Mouse (Mus musculus): ENCODE results near the gene Ccdc171. TPM values are rescaled to one million over a fixed set of nuclear protein-coding genes. Genes with fewer than 3 reads are reported as not detected.
"Not testable (repeated sequence)": the region's sequence is repeated elsewhere in the genome, so short reads cannot be mapped to it uniquely, and the experiment has no call there.

Ccdc171 gene
- polyA plus RNA-seq, 1 experiment from 2014 or later: 3.5 TPM

DNA sequence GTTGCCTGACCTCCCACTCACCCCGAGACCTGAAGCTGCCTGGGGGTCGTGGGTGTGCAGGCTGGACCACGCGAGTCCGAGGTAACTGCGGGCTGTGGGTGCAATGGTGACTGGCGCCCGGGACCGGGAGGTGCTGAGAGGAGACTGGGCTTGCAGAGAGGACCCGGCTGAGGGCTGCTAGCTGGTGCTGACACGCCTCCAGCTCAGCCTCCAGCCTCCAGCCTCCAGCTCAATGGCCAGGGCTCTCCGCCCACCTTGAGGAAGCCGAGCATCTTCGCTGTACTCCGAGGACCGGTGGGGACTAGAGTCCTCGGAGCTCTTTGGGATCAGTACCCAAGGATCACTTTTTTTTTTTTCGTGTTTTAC lies 328 bp downstream of the Ccdc171 start:
- peak overlapping the region; percentile 78 for H3K4me3 ChIP-seq (ENCODE audit: low read depth, low read length)
- no peaks in the 10 kb centered on the region for H3K27me3 ChIP-seq (ENCODE audit: insufficient read depth, low read length)
- ATAC-seq (ENCODE audit: insufficient read depth) (peak; percentile 83), DNase-seq (peak; percentile 60)
- H3K36me3 ChIP-seq (ENCODE audit: insufficient read depth): no peaks in the 10 kb centered on the region
- TF ChIP-seq CTCF (IDR thresholded peaks at IDR 0.05; ENCODE audit: low read depth): no peak
- H3K27ac ChIP-seq (ENCODE audit: low read depth): peak overlapping the region; percentile 83
- H3K9ac ChIP-seq: peak overlapping the region; percentile 77
- WGBS: under 1% methylated on average over 18 of the region's 18 CpGs
- H3K9me3 ChIP-seq (ENCODE audit: low read depth, low read length): no peaks in the 10 kb centered on the region
- peak overlapping the region; percentile 94 for H3K4me2 ChIP-seq
- H3K4me1 ChIP-seq (ENCODE audit: insufficient read depth): no peaks in the 10 kb centered on the region

DNA sequence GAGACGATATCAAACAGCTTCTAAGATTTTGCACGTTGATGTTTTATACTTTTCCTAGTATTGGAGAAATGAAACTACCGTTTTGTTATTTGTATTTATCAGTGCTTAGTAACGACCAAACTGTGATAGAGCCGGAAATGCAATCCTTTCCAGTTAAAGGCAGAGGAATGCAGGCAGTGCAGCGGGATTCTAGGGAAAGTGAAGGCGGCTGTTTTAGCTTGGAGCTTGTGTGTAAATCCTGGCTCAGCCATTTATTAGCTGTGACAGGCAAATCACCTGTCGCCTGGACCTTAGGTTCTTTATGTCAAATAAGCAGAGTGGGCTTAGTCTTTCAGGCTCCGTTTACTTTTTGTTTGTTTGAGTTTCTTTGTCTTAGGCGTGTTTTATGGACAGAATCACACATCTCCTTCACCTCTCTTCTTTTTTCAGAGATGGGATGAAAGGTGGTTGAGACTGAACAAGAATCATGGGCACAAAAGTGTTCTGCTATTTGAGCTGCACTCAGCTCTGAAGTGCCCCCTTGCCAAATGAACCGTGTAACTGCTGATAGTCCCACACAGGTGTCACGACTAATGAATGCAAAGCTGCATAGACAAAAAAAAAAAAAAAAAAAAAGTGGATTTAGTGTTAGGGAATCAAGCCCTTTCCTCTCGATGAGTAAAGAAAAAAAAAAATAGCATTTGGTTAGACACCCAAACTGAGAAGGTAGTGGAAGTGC lies 1.1 kb downstream of the Ccdc171 start:
- Histone ChIP-seq H3K27ac (ENCODE audit: low read depth) (no peak overlapping the region; the same call in 1 of the 2 replicates), H3K27me3 (ENCODE audit: insufficient read depth, low read length) (no peaks in the 10 kb centered on the region), H3K36me3 (ENCODE audit: insufficient read depth) (no peaks in the 10 kb centered on the region), H3K4me1 (ENCODE audit: insufficient read depth) (no peaks in the 10 kb centered on the region), H3K9ac (peak overlapping the region; percentile 77; the same call in 1 of the 2 replicates), H3K9me3 (ENCODE audit: low read depth, low read length) (no peaks in the 10 kb centered on the region), H3K4me3 (ENCODE audit: low read depth, low read length) (peak overlapping the region; percentile 78), H3K4me2 (peak overlapping the region; percentile 94)
- peak; percentile 64 for DNase-seq
- WGBS: 5% methylated on average over 13 of the region's 13 CpGs
- no peak for TF ChIP-seq CTCF (IDR thresholded peaks at IDR 0.05; ENCODE audit: low read depth)
- ATAC-seq (ENCODE audit: insufficient read depth): no peak

- ATAC-seq (ENCODE audit: insufficient read depth) (no peak), DNase-seq (no peak)
- 38% methylated on average over 6 of the region's 6 CpGs for WGBS
- Histone ChIP-seq H3K36me3 (ENCODE audit: insufficient read depth) (no peaks in the 10 kb centered on the region), H3K4me3 (ENCODE audit: low read depth, low read length) (no peak overlapping the region), H3K9me3 (ENCODE audit: low read depth, low read length) (no peaks in the 10 kb centered on the region), H3K27me3 (ENCODE audit: insufficient read depth, low read length) (no peaks in the 10 kb centered on the region), H3K27ac (ENCODE audit: low read depth) (no peak overlapping the region), H3K4me2 (peak overlapping the region; percentile 94; the same call in 1 of the 2 replicates), H3K9ac (no peak overlapping the region), H3K4me1 (ENCODE audit: insufficient read depth) (no peaks in the 10 kb centered on the region)
- TF ChIP-seq CTCF (IDR thresholded peaks at IDR 0.05; ENCODE audit: low read depth): no peak
Observed at GRCm38 (mm10) chr4:83526988-83527334, 1.6 kb downstream of the Ccdc171 start.

DNA sequence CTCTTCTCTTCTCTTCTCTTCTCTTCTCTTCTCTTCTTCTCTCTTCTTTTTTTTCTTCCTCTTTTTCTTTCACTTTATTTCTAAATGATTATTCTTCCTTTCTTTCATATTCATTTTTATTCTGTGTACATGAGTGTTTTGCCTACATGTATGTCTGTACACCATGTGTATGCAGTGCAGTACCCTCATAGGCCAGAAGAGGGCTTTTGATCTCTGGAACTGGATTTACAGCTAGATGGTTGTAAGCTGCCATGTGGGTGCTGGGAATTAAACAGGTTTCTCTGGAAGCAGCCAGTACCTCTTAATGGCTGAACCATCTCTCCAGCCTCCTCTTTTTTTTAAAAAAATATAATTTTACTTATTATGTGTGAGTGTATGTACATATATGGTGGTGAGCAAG lies 2.6 kb downstream of the Ccdc171 start:
- DNase-seq (peak; percentile 52), ATAC-seq (ENCODE audit: insufficient read depth) (no peak)
- Histone ChIP-seq H3K36me3 (ENCODE audit: insufficient read depth) (no peaks in the 10 kb centered on the region), H3K4me2 (no peak overlapping the region), H3K27me3 (ENCODE audit: insufficient read depth, low read length) (no peaks in the 10 kb centered on the region), H3K9ac (no peak overlapping the region), H3K4me3 (ENCODE audit: low read depth, low read length) (no peak overlapping the region), H3K4me1 (ENCODE audit: insufficient read depth) (no peaks in the 10 kb centered on the region), H3K27ac (ENCODE audit: low read depth) (no peak overlapping the region), H3K9me3 (ENCODE audit: low read depth, low read length) (no peaks in the 10 kb centered on the region)
- peak; percentile 59 for TF ChIP-seq CTCF (IDR thresholded peaks at IDR 0.05; ENCODE audit: low read depth)

DNA sequence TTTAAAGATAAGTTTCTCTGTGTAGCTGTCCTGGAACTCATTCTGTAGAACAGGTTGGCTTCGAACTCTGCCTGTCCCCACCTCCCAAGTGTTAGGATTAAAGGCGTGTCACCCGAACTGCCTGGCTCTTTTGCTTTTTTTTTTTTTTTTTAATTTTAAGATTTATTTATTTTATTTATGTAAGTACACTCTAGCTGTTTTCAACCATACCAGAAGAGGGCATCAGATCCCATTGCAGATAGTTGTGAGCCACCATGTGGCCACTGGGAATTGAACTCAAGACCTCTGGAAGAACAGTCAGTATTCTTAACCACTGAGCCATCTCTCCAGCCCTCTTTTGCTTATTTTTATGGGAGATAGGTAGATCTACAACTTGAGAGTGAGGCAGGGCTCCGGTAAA lies 4.7 kb downstream of the Ccdc171 start:
- H3K36me3 ChIP-seq (ENCODE audit: insufficient read depth); H3K9me3 ChIP-seq (ENCODE audit: low read depth, low read length); H3K4me1 ChIP-seq (ENCODE audit: insufficient read depth); ATAC-seq (ENCODE audit: insufficient read depth); H3K4me2 ChIP-seq; H3K9ac ChIP-seq; H3K27me3 ChIP-seq (ENCODE audit: insufficient read depth, low read length); H3K27ac ChIP-seq (ENCODE audit: low read depth); H3K4me3 ChIP-seq (ENCODE audit: low read depth, low read length); DNase-seq: not testable (repeated sequence)
- 92% methylated on average over 4 of the region's 4 CpGs for WGBS

GRCm38 (mm10) chr4:83533168-83533911 lies 8.0 kb downstream of the Ccdc171 start:
- Histone ChIP-seq H3K27me3 (ENCODE audit: insufficient read depth, low read length) (no peaks in the 10 kb centered on the region), H3K36me3 (ENCODE audit: insufficient read depth) (no peaks in the 10 kb centered on the region), H3K4me1 (ENCODE audit: insufficient read depth) (no peaks in the 10 kb centered on the region), H3K9ac (no peak overlapping the region), H3K9me3 (ENCODE audit: low read depth, low read length) (no peaks in the 10 kb centered on the region), H3K27ac (ENCODE audit: low read depth) (no peak overlapping the region), H3K4me2 (no peak overlapping the region), H3K4me3 (ENCODE audit: low read depth, low read length) (no peak overlapping the region)
- TF ChIP-seq CTCF (IDR thresholded peaks at IDR 0.05; ENCODE audit: low read depth): no peak
- DNase-seq: no peak
- 79% methylated on average over 9 of the region's 9 CpGs for WGBS
- no peak for ATAC-seq (ENCODE audit: insufficient read depth)

DNA sequence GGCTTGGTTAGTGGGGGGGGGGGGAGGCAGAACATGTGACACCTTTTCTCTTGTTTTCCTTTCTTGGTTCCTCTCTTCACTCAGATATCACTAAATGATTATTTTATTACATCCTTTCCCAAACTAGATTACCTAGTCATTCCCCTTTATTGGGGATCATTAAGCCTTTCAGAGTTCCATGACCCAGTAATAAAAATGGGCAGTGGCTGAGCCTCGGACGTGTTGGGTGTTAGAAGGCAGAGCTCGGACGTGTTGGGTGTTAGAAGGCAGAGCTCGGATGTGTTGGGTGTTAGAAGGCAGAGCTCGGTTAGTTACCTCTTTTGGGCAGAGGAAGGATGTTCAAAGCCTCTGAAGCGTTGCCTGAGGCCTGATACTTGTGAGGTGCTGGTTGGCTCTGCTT lies 8.7 kb downstream of the Ccdc171 start:
- Histone ChIP-seq H3K36me3 (ENCODE audit: insufficient read depth) (no peaks in the 10 kb centered on the region), H3K27ac (ENCODE audit: low read depth) (no peak overlapping the region), H3K4me3 (ENCODE audit: low read depth, low read length) (no peak overlapping the region), H3K4me2 (no peak overlapping the region), H3K9ac (no peak overlapping the region), H3K4me1 (ENCODE audit: insufficient read depth) (no peaks in the 10 kb centered on the region), H3K27me3 (ENCODE audit: insufficient read depth, low read length) (no peaks in the 10 kb centered on the region), H3K9me3 (ENCODE audit: low read depth, low read length) (no peaks in the 10 kb centered on the region)
- no peak for TF ChIP-seq CTCF (IDR thresholded peaks at IDR 0.05; ENCODE audit: low read depth)
- ATAC-seq (ENCODE audit: insufficient read depth) (no peak), DNase-seq (no peak)
- WGBS: 65% methylated on average over 7 of the region's 7 CpGs
